ENCODE assay signal across 8 mouse cellular contexts in the genomic region with DNA sequence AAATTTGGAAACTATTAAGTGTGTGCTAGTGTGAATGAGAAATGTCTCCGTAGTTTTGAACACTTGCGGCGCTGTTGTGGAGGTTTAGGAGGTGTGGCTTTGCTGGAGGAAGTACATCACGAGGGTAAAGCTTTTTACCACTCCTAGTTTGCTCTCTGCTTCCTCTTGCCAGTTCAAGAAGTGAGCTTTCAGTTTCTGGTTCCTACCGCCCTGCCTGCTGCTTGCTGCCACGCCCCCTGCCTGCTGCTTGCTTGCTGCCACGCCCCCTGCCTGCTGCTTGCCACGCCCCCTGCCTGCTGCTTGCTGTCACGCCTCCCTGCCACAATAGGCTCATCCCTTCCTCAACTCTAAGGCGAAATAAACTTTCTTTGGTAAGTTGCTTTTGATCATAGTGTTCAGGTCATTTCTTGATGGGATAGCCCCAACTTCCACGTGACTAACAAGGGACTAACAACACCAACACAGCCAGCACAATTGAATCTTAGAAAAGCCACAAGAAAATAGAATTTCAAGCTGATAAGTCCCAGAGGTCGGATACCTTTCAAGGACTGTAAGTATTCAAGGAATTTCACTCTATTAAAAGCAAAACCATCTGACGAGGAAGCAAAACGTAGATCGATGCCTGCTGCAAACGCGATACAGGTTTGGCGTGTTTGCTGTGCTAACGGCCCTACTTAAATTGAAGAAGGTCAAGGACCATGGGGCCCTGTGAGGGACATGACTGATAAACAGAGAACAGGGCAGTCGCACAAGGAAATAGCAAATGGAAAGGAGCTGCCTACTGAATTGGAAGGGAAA. TPM values are rescaled to one million over a fixed set of nuclear protein-coding genes. Genes with fewer than 3 reads are reported as not detected.
A peak's percentile ranks its signal among the peaks of the same experiment; 100 is the strongest.
DNase-seq lines count a peak whose midpoint lies in the region; ATAC-seq and TF ChIP-seq lines count a peak whose summit lies in the region.

No protein-coding gene starts in this region.

- no peaks in the 10 kb centered on the region; the same call in 1 of the 2 replicates for H3K9me3 ChIP-seq in ES-Bruce4 (replicated peaks; ENCODE audit: control insufficient read depth, insufficient read depth, low read length, poor library complexity, severe bottlenecking)
- no peaks in the 10 kb centered on the region for H3K9me3 ChIP-seq in forebrain, embryonic 11.5 days (ENCODE audit: control insufficient read depth, low read length)

- no peak overlapping the region for H3K4me2 ChIP-seq in forebrain, embryonic 11.5 days (ENCODE audit: low read depth, low read length, severe bottlenecking)

- DNase-seq in ZHBTc4 (ENCODE audit: low read depth, low spot score) = peak; percentile 59
- peak; percentile 88 for DNase-seq in forebrain, embryonic 11.5 days (ENCODE audit: low spot score)
- peak; percentile 63 to 73 for DNase-seq in heart, postnatal 14 days
- peak; percentile 79 for DNase-seq in large intestine, adult 2 months (ENCODE audit: low read depth, low spot score)
- peak; percentile 32 for DNase-seq in thymus, postnatal 4 days

- intact Hi-C loops in heart, postnatal 14 days (cut with DNase I) = no loop called here

- H3K27ac ChIP-seq in ES-Bruce4 (ENCODE audit: insufficient read depth, low read length) = no peak overlapping the region
- no peak overlapping the region for H3K27ac ChIP-seq in forebrain, embryonic 11.5 days (ENCODE audit: low read depth, low read length)

- no peaks in the 10 kb centered on the region for H3K36me3 ChIP-seq in ES-Bruce4 (ENCODE audit: control insufficient read depth, insufficient read depth, low read length, poor library complexity, severe bottlenecking)
- no peaks in the 10 kb centered on the region for H3K36me3 ChIP-seq in forebrain, embryonic 11.5 days (ENCODE audit: control insufficient read depth, insufficient read depth, low read length)

- peak; percentile 6 for TF ChIP-seq CTCF in ES-Bruce4 (IDR thresholded peaks at IDR 0.05; ENCODE audit: low read depth, low read length)

- peak; percentile 80 for ATAC-seq in forebrain, embryonic 11.5 days (replicated peaks; ENCODE audit: low FRiP score)
- ATAC-seq in megakaryocyte progenitor cell, adult 5-6 weeks (replicated peaks; ENCODE audit: poor library complexity) = peak; percentile 99
- no peak for ATAC-seq in frontal cortex, adult (ENCODE audit: low TSS enrichment)

- 0 out of 2 replicates have a peak, but pooled peaks have one; percentile 16 for TF ChIP-seq EP300 in ES-Bruce4 (IDR thresholded peaks at IDR 0.05; ENCODE audit: insufficient read depth, low read depth, low read length)

- no peaks in the 10 kb centered on the region for H3K27me3 ChIP-seq in ES-Bruce4 (ENCODE audit: control insufficient read depth, insufficient read depth, low read length, poor library complexity, severe bottlenecking)
- H3K27me3 ChIP-seq in forebrain, embryonic 11.5 days (ENCODE audit: control insufficient read depth, insufficient read depth, low read length) = no peaks in the 10 kb centered on the region

- H3K4me3 ChIP-seq in ES-Bruce4 (ENCODE audit: low read depth, low read length) = no peak overlapping the region
- H3K4me3 ChIP-seq in forebrain, embryonic 11.5 days (ENCODE audit: low read depth, low read length) = no peak overlapping the region

- 23% methylated on average over 20 of the region's 20 CpGs for WGBS in forebrain, embryonic 11.5 days
- 8% methylated on average over 20 of the region's 20 CpGs for WGBS in large intestine, adult 2 months

- TF ChIP-seq POLR2A in ES-Bruce4 (IDR thresholded peaks at IDR 0.05; ENCODE audit: insufficient read depth, low read length) = no peak

- H3K4me1 ChIP-seq in ES-Bruce4 (ENCODE audit: control insufficient read depth, insufficient read depth, low read length) = peaks cover 5% of the 10 kb centered on the region
- no peaks in the 10 kb centered on the region for H3K4me1 ChIP-seq in forebrain, embryonic 11.5 days (replicated peaks; ENCODE audit: control insufficient read depth, insufficient read depth, low read length)

- H3K9ac ChIP-seq in ES-Bruce4 (ENCODE audit: low read depth, poor library complexity, severe bottlenecking) = no peak overlapping the region
- H3K9ac ChIP-seq in forebrain, embryonic 11.5 days (ENCODE audit: low read length) = no peak overlapping the region

RNA-seq across cellular contexts. Expression of a gene that starts 35.7 kb away (rescaled TPM):
- 2.4 and 4.7 TPM in 2 replicates for polyA plus RNA-seq in ES-Bruce4 (2011; ENCODE audit: insufficient read depth, insufficient read length, low read depth, missing spikeins)
- 8.1 and 8.4 TPM in 2 replicates for polyA plus RNA-seq in forebrain, embryonic 11.5 days (2014; fragmentation: Nextera tagmentation; extraction: Ambion mirVana)
- 10 to 100 TPM; 76.9 to 89.0 TPM for total RNA-seq in heart, postnatal 14 days (2021)
- 2.2 and 3.2 TPM in 2 replicates for polyA plus RNA-seq in large intestine, adult 2 months (2012; rRNA removed)
- 0.62 and 2.8 TPM in 2 replicates for total RNA-seq in megakaryocyte progenitor cell, adult 5-6 weeks (2015)
- 0.51 and 3.7 TPM in 2 replicates for total RNA-seq in megakaryocyte progenitor cell, adult 5-6 weeks (2017)

Comparison
In these comparisons a context has a peak if more than half of its experiments do, and no peak if none do; other contexts are left out.
1. DNase-seq: peak in every context shown above with its lines; median percentile 88 in forebrain, embryonic 11.5 days; 79 in large intestine, adult 2 months; 68 in heart, postnatal 14 days; 59 in ZHBTc4; 32 in thymus, postnatal 4 days.